Mouse (Mus musculus) megakaryocyte-erythroid progenitor cell, adult 5-6 weeks (primary cell): ENCODE results near the gene Tacc2. TPM values are rescaled to one million over a fixed set of nuclear protein-coding genes. Genes with fewer than 3 reads are reported as not detected.

ENCODE experiments used
- ATAC-seq: replicated peaks from 2 replicates; pipeline ENCODE4 v1.8.0; 2016; ENCODE audit warnings: mild to moderate bottlenecking, inconsistent platforms; ENCODE audit not compliant: severe bottlenecking, poor library complexity, low FRiP score, low TSS enrichment
- total RNA-seq, 2 experiments: library from RNA; stranded (forward) in 1 of 2; stranded (reverse) in 1 of 2; fragments of 200-1000, 215-1000 nt in 1 of 2; fragments of >200 nt in 1 of 2; fragmentation: Nextera tagmentation in 1 of 2; gene quantifications; 2 replicates each; pipeline ENCODE4 v1.2.3; 2014 to 2017

Tacc2 gene
- total RNA-seq, 2 experiments from 2014 or later = 1.6 to 9.1 TPM

GRCm38 (mm10) chr7:130603556-130603955, 26.3 kb downstream of the Tacc2 start:
- no peak for ATAC-seq

GRCm38 (mm10) chr7:130604390-130604789, 27.2 kb downstream of the Tacc2 start:
- no peak for ATAC-seq

GRCm38 (mm10) chr7:130605111-130605510, 27.9 kb downstream of the Tacc2 start:
- ATAC-seq = peak; percentile 85

- no peak for ATAC-seq
Observed at GRCm38 (mm10) chr7:130606958-130607357, 29.7 kb downstream of the Tacc2 start.

GRCm38 (mm10) chr7:130613973-130614372, 36.7 kb downstream of the Tacc2 start:
- no peak for ATAC-seq

- no peak for ATAC-seq
Observed at GRCm38 (mm10) chr7:130617591-130617990, 40.4 kb downstream of the Tacc2 start.

GRCm38 (mm10) chr7:130621068-130621467, 43.8 kb downstream of the Tacc2 start:
- no peak for ATAC-seq

- ATAC-seq = no peak
Observed at GRCm38 (mm10) chr7:130621953-130622352, 44.7 kb downstream of the Tacc2 start.

- ATAC-seq = no peak
Observed at GRCm38 (mm10) chr7:130622359-130622758, 45.1 kb downstream of the Tacc2 start.

GRCm38 (mm10) chr7:130624299-130624698, 47.1 kb downstream of the Tacc2 start:
- ATAC-seq = no peak

- no peak for ATAC-seq
Observed at GRCm38 (mm10) chr7:130625361-130625760, 48.1 kb downstream of the Tacc2 start.

- no peak for ATAC-seq
Observed at GRCm38 (mm10) chr7:130628601-130629000, 51.4 kb downstream of the Tacc2 start.

- no peak for ATAC-seq
Observed at GRCm38 (mm10) chr7:130629999-130630398, 52.8 kb downstream of the Tacc2 start.

GRCm38 (mm10) chr7:130630956-130631355, 53.7 kb downstream of the Tacc2 start:
- no peak for ATAC-seq

GRCm38 (mm10) chr7:130631553-130632378, 54.5 kb downstream of the Tacc2 start:
- ATAC-seq = peak; percentile 50; the same call in 1 of the 2 replicates

- no peak for ATAC-seq
Observed at GRCm38 (mm10) chr7:130632379-130632732, 55.1 kb downstream of the Tacc2 start.

GRCm38 (mm10) chr7:130634259-130634871, 57.1 kb downstream of the Tacc2 start:
- ATAC-seq = no peak

- ATAC-seq = no peak
Observed at GRCm38 (mm10) chr7:130635212-130635611, 58.0 kb downstream of the Tacc2 start.

GRCm38 (mm10) chr7:130636274-130636673, 59.0 kb downstream of the Tacc2 start:
- no peak for ATAC-seq

GRCm38 (mm10) chr7:130636902-130637301, 59.7 kb downstream of the Tacc2 start:
- no peak for ATAC-seq

GRCm38 (mm10) chr7:130637811-130638210, 60.6 kb downstream of the Tacc2 start:
- ATAC-seq = no peak
